Mouse (Mus musculus): ENCODE measurements around the gene Gm42517. TPM values are rescaled to one million over a fixed set of nuclear protein-coding genes. Genes with fewer than 3 reads are reported as not detected.

Gene Gm42517
- polyA plus RNA-seq, 2 experiments from 2014 or later: not detected

DNA sequence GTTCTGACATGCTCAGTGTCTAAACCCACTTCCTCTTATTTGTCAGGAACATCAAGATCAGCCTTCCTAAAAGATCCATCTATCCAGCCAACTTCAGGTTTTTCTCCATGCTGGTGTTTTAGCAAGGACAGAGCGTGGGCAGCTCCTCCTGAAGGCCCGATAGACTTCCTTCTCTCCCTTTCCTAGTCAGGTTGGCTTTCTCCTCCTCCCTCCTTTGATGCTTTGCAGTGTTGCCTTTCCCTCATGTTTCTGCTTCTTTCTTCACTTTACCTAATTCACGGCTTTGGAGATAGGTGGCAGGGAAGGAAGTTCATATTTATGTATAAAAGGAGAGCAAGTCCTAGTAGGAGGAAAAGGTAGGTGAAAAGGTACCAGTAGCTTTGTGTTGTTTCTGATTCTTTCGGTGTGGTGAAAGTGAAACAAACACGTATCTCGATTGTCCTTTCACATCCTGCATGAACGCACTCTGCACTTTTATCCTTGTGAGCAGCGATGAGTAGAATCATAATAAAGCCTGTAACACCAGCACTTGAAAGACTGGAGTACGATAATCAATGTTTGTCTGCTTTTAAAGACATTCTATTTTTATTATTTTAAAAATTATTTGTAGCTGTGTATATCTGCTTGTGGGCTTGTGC, 18.1 kb downstream of the Gm42517 start:
- ATAC-seq: peak; percentile 75

GRCm38 (mm10) chr5:108347843-108348242, 19.9 kb downstream of the Gm42517 start:
- ATAC-seq: no peak

DNA sequence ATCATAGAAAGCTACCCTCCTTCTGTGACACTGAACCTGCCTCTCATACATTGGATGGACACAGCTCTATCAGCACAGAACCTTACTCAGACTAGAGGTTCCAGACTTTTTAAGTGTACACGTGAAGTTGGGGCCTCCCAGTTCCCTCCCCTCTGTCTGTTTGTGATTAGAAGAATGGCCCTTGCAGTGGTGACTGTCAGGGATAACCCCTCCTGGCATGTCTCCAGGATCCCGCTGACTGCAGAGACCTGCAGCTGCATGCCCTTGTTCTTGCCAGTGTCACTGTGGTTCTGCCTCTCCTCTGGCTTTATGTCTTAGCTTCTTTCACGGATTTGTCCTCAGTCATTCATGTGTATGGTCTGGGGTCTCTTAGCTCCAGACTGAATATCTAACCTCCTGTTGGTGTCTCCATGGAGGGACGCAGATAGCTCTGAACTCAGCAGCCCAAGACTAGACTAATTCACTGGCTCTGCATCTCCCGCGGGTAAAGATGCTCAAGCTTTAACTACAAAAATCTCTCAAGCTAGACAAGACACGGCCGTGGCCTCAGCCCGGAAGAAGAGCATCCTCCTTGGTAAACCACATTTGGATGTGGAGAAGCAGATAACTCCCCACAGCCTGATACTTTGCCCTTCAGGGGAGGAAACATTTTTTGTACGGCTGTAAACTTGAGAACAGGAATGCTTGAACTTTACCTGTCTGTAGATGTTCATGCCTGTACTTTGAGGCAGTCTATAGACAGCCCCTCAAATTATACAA, 22.2 kb downstream of the Gm42517 start:
- ATAC-seq: no peak

GRCm38 (mm10) chr5:108343680-108344170, 24.0 kb downstream of the Gm42517 start:
- no peak for ATAC-seq

DNA sequence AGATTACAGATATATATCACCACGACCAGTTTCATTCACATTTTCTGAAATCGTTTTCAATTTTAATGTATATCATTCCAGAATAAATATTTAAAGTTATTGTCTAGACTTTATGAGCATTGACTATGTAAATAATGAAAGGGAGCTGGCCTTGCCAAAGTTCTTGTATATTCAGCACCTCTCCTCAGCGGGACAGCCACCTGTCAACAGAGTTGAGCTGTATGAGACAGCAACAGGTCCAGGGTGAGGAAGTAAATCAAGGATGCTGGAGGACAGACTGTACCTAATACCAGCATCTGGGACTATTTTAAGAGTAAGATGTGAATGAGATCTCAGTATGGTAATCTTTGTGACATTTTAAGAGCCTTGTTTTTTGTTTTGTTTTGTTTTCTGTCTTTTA, 29.7 kb downstream of the Gm42517 start:
- no peak for ATAC-seq

DNA sequence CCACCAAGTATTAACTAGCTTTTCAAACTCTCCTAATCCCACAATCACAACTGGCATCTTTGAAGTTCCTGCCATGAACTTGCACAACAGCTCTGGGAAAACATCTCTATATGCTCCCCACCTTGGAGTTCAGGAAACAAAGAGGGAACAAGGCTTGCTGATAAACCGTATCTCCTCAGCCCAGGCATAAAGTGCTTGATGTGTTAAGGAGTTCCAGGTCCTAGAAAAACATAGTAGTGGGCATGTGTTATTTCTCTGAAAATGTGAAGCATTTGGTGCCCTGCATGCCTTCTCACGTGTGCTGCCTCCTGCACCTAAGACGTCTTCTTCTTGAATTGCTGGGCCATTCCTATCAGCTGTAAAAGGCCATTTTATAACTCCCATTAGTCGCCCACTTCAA, 30.3 kb downstream of the Gm42517 start:
- no peak for ATAC-seq

DNA sequence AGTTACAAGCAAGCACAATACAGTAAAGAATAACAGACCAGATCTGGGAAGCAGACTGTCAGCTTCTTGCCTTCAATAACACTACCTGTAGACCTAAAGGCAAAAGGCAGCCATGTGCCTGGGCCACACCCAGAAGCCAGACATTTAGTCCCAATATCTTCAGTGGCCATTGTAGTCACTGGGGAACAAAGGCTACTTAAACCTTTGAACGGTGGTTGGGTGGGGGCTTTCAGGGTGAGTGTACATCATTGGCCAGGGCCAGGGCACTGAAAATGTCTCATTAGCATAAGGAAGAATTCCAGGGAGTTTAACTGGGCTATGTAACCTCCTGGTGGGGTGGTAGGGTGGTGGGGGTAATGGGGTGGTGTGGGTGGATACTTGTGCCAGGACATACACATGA, 36.7 kb downstream of the Gm42517 start:
- ATAC-seq: no peak

Other genes starting within 250 kb of the Gm42517 start
- gene Tmed5, start 235.3 kb downstream of the Gm42517 start, polyA plus RNA-seq (2017; shearing (Covaris generic)): 100 to 1,000 TPM; 111 to 117 TPM
- gene Ccdc18, start 235.0 kb downstream of the Gm42517 start, polyA plus RNA-seq (2017; shearing (Covaris generic)): 1 to 10 TPM in 1 of 2 experiments, under 1 TPM in 1; 0.98 to 2.0 TPM
- 10 to 100 TPM; 33.0 to 36.0 TPM for gene Dr1, start 99.0 kb downstream of the Gm42517 start, polyA plus RNA-seq (2017; shearing (Covaris generic))
- gene Pigg, start 55.3 kb downstream of the Gm42517 start, polyA plus RNA-seq (2017; shearing (Covaris generic)): 1 to 10 TPM; 2.7 to 5.7 TPM
- 1 to 10 TPM; 1.5 to 1.8 TPM for gene Pde6b, start 20.5 kb upstream of the Gm42517 start, polyA plus RNA-seq (2017; shearing (Covaris generic))
- gene Atp5k, start 66.5 kb upstream of the Gm42517 start, polyA plus RNA-seq (2017; shearing (Covaris generic)): 100 to 1,000 TPM; 145 to 234 TPM
- gene Mfsd7a, start 81.0 kb upstream of the Gm42517 start, polyA plus RNA-seq (2017; shearing (Covaris generic)): not detected
- gene Pcgf3, start 93.3 kb upstream of the Gm42517 start, polyA plus RNA-seq (2017; shearing (Covaris generic)): 1 to 10 TPM; 3.2 to 3.6 TPM
- gene Cplx1, start 182.1 kb upstream of the Gm42517 start, polyA plus RNA-seq (2017; shearing (Covaris generic)): not detected